Mouse (Mus musculus): Measurements from ENCODE around the gene Ndufb11. TPM values are rescaled to one million over a fixed set of nuclear protein-coding genes. Genes with fewer than 3 reads are reported as not detected.

Ndufb11 gene
- polyA plus RNA-seq (2014; fragmentation: Illumina TruSeq; extraction: RNeasy Lipid Tissue Mini Kit (QIAGEN cat#74804)), result 25.4 TPM

DNA sequence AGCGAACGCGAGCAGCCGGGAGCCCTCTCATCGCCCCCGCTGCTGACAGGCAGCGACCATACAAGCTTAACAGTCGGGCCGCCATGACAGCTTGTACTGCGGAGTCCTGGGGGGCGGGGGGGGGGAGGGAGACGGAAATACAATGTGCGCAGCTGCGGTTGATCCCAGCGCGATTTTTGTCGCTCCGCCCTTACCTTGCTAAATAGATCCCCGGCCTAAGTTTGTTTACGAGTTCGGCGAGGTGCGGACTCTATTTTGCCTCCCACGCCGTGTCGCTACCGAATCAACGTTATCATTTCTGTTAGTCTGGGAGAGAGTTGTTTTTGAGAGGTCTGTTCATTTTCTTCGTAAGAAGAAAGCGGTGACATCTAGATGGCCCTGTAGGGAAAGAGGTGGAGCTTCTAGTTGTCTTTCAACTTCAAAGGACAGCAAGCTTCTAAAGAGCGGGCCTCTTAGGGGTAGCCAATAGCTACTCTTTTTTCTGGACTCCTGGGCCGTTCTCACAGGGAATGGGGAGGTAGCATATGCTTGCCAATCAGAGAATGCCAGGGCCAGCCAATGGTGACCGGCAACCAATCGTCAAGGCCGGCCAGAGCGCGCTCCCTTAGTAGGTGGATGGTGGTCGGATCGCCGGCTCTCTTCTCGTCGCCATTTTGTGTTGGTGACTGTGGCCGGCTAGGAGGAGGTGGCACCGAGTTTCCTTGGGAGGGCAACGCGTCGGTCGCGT lies at the start of gene Ndufb11, which contains the start of gene Rbm10:
TSS of gene Ndufb11 (minus strand) at position 444 of the 727 bp plus-strand sequence.
TSS of gene Rbm10 (plus strand) at position 328 of the 727 bp plus-strand sequence.

DNA sequence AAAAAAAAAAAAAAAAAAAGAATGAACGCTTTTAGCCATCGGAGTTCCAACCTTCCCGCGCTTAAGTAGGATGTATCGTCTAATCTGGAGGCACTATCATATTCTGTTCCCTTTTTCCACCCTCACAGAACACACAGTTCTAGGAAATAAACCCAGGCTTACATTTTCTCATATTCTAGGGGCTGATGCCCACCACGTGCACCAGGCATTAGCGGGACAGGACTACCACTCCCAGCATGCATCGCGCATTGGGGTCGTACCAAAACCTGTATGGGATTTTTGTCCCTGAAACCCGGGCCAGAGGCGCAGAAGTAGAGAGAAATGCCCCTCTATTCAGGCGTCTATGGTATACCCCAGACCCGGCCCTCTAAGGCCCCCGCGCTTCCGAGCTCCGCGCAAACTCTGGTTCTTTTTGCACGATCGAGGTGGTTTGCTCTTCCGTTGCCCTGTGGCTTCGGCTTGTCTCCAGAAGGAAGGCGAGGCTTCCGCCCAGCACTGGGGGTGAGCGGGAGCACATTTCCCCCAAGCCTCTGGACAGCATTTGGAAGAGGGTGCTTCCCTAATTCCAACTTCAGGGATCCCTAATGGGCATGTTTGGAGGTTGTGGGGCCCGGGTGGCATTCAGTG lies 40.7 kb upstream of the Ndufb11 start, which contains the start of gene Uba1:
TSS of gene Uba1 (plus strand) at position 301 of the 627 bp plus-strand sequence.

Other genes with a start within 250 kb of the Ndufb11 start
- 62.6 TPM for gene Jade3, start 191.9 kb downstream of the Ndufb11 start, polyA plus RNA-seq (2014; fragmentation: Illumina TruSeq; extraction: RNeasy Lipid Tissue Mini Kit (QIAGEN cat#74804))
- gene Rgn, start 67.8 kb downstream of the Ndufb11 start, polyA plus RNA-seq (2014; fragmentation: Illumina TruSeq; extraction: RNeasy Lipid Tissue Mini Kit (QIAGEN cat#74804)), result 5.9 TPM
- 5.4 TPM for gene Rbm10, start 116 bp downstream of the Ndufb11 start, polyA plus RNA-seq (2014; fragmentation: Illumina TruSeq; extraction: RNeasy Lipid Tissue Mini Kit (QIAGEN cat#74804))
- 185 TPM for gene Uba1, start 40.7 kb upstream of the Ndufb11 start, polyA plus RNA-seq (2014; fragmentation: Illumina TruSeq; extraction: RNeasy Lipid Tissue Mini Kit (QIAGEN cat#74804))
- 28.4 TPM for gene Cdk16, start 70.3 kb upstream of the Ndufb11 start, polyA plus RNA-seq (2014; fragmentation: Illumina TruSeq; extraction: RNeasy Lipid Tissue Mini Kit (QIAGEN cat#74804))
- 16.8 TPM for gene Usp11, start 86.3 kb upstream of the Ndufb11 start, polyA plus RNA-seq (2014; fragmentation: Illumina TruSeq; extraction: RNeasy Lipid Tissue Mini Kit (QIAGEN cat#74804))
- gene Araf, start 180.2 kb upstream of the Ndufb11 start, polyA plus RNA-seq (2014; fragmentation: Illumina TruSeq; extraction: RNeasy Lipid Tissue Mini Kit (QIAGEN cat#74804)), result 50.9 TPM